ENCODE assay signal across 8 mouse cellular contexts in the genomic region with DNA sequence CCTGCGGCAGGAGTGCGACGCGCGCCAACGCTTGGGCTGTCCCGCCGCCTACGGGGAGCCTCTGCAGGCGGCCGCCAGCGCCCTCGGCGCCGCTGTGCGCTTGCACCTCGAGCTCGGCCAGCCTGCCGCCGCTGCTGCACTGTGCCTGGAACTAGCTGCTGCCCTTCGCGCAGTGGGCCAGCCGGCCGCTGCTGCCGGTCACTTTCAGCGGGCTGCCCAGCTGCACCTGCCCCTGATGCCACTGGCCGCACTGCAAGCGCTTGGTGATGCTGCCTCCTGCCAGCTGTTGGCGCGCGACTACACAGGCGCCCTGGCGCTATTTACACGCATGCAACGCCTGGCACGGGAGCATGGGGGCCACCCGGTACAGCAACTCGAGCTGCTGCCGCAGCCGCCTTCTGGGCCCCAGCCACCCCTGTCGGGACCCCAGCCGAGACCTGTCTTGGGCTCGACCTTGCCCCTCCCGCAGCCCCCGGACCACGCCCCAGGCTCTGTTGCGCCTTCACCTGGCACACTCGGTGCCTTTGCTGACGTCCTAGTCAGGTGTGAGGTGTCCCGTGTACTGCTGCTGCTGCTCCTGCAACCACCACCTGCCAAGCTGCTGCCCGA. TPM values are rescaled to one million over a fixed set of nuclear protein-coding genes. Genes with fewer than 3 reads are reported as not detected.
DNase-seq lines count a peak whose midpoint lies in the region; ATAC-seq lines count a peak whose summit lies in the region.

No protein-coding gene starts in this region.

- H3K9me3 ChIP-seq in embryonic facial prominence, embryonic 11.5 days (replicated peaks; ENCODE audit: control insufficient read depth, low read length): no peaks in the 10 kb centered on the region
- H3K9me3 ChIP-seq in kidney, embryonic 15.5 days (replicated peaks): no peaks in the 10 kb centered on the region
- H3K9me3 ChIP-seq in liver, embryonic 15.5 days (replicated peaks): no peaks in the 10 kb centered on the region
- H3K9me3 ChIP-seq in stomach, embryonic 14.5 days (ENCODE audit: control insufficient read depth, low read depth, low read length): no peaks in the 10 kb centered on the region

- H3K27ac ChIP-seq in embryonic facial prominence, embryonic 11.5 days (replicated peaks; ENCODE audit: low read depth, low read length): peak overlapping the region; percentile 35
- H3K27ac ChIP-seq in kidney, embryonic 15.5 days: peak overlapping the region; percentile 87
- 0 out of 2 replicates have a peak overlapping the region, but pooled peaks have one; percentile 77 for H3K27ac ChIP-seq in liver, embryonic 15.5 days (replicated peaks)
- peak overlapping the region; percentile 82 for H3K27ac ChIP-seq in stomach, embryonic 14.5 days (ENCODE audit: low read length)

- no peaks in the 10 kb centered on the region for H3K36me3 ChIP-seq in embryonic facial prominence, embryonic 11.5 days (replicated peaks; ENCODE audit: control insufficient read depth, insufficient read depth, low read depth, low read length)
- H3K36me3 ChIP-seq in kidney, embryonic 15.5 days: no peaks in the 10 kb centered on the region
- H3K36me3 ChIP-seq in liver, embryonic 15.5 days (replicated peaks): no peaks in the 10 kb centered on the region
- no peaks in the 10 kb centered on the region for H3K36me3 ChIP-seq in stomach, embryonic 14.5 days (ENCODE audit: control insufficient read depth, insufficient read depth, low read length)

- H3K4me3 ChIP-seq in embryonic facial prominence, embryonic 11.5 days (ENCODE audit: low read depth, low read length): peak overlapping the region; percentile 55
- peak overlapping the region; percentile 65 for H3K4me3 ChIP-seq in kidney, embryonic 15.5 days (replicated peaks)
- peak overlapping the region; percentile 66 for H3K4me3 ChIP-seq in liver, embryonic 15.5 days (replicated peaks)
- peak overlapping the region; percentile 50 for H3K4me3 ChIP-seq in stomach, embryonic 14.5 days (ENCODE audit: low read depth, low read length)

- peak overlapping the region; percentile 62 for H3K9ac ChIP-seq in embryonic facial prominence, embryonic 11.5 days (replicated peaks; ENCODE audit: low read length)
- peak overlapping the region; percentile 51 for H3K9ac ChIP-seq in kidney, embryonic 15.5 days
- H3K9ac ChIP-seq in liver, embryonic 15.5 days: peak overlapping the region; percentile 43
- peak overlapping the region; percentile 45 for H3K9ac ChIP-seq in stomach, embryonic 14.5 days (replicated peaks; ENCODE audit: low read depth, low read length)

- 0 out of 2 replicates have a peak, but pooled peaks cover 2% of the 10 kb centered on the region for H3K27me3 ChIP-seq in embryonic facial prominence, embryonic 11.5 days (ENCODE audit: control insufficient read depth, insufficient read depth, low read length)
- peaks cover 25% of the 10 kb centered on the region for H3K27me3 ChIP-seq in kidney, embryonic 15.5 days
- H3K27me3 ChIP-seq in liver, embryonic 15.5 days: peaks cover 7% of the 10 kb centered on the region
- no peaks in the 10 kb centered on the region for H3K27me3 ChIP-seq in stomach, embryonic 14.5 days (ENCODE audit: control insufficient read depth, insufficient read depth, low read length)

- WGBS in embryonic facial prominence, embryonic 11.5 days: 18% methylated on average over 32 of the region's 51 CpGs
- WGBS in kidney, embryonic 15.5 days: 18% methylated on average over 51 of the region's 51 CpGs
- WGBS in liver, embryonic 15.5 days (ENCODE audit: insufficient replicate concordance): 12% methylated on average over 51 of the region's 51 CpGs
- 21% methylated on average over 48 of the region's 51 CpGs for WGBS in stomach, embryonic 14.5 days

- no peaks in the 10 kb centered on the region for H3K4me1 ChIP-seq in embryonic facial prominence, embryonic 11.5 days (ENCODE audit: control insufficient read depth, insufficient read depth, low read length)
- 0 out of 2 replicates have a peak, but pooled peaks cover 5% of the 10 kb centered on the region for H3K4me1 ChIP-seq in kidney, embryonic 15.5 days
- peaks cover 5% of the 10 kb centered on the region; the same call in 1 of the 2 replicates for H3K4me1 ChIP-seq in liver, embryonic 15.5 days (replicated peaks)
- H3K4me1 ChIP-seq in stomach, embryonic 14.5 days (ENCODE audit: control insufficient read depth, insufficient read depth, low read length): no peaks in the 10 kb centered on the region

- peak overlapping the region; percentile 76 for H3K4me2 ChIP-seq in embryonic facial prominence, embryonic 11.5 days (ENCODE audit: low read depth, low read length)
- peak overlapping the region; percentile 82 for H3K4me2 ChIP-seq in kidney, embryonic 15.5 days
- H3K4me2 ChIP-seq in liver, embryonic 15.5 days: peak overlapping the region; percentile 84
- H3K4me2 ChIP-seq in stomach, embryonic 14.5 days (replicated peaks; ENCODE audit: low read depth, low read length): peak overlapping the region; percentile 67

- DNase-seq in layer of hippocampus, adult 11-12 months (ENCODE audit: low spot score): peak; percentile 36
- DNase-seq in layer of hippocampus, postnatal 14 days (ENCODE audit: low spot score in 2 of 2): no peak
- peak; percentile 5 for DNase-seq in embryonic facial prominence, embryonic 11.5 days (ENCODE audit: low spot score)
- DNase-seq in heart, adult 8-10 months (ENCODE audit: low spot score): peak; percentile 14
- DNase-seq in neural tube, embryonic 10.5 days (ENCODE audit: extremely low spot score, low spot score): peak; percentile 30

- ATAC-seq in embryonic facial prominence, embryonic 11.5 days (replicated peaks; ENCODE audit: insufficient number of reproducible peaks, low FRiP score, low TSS enrichment, low read depth): peak; percentile 71
- peak; percentile 73 for ATAC-seq in kidney, embryonic 15.5 days (replicated peaks; ENCODE audit: low FRiP score)
- peak; percentile 37 for ATAC-seq in liver, embryonic 15.5 days (ENCODE audit: insufficient read depth)
- peak; percentile 47 for ATAC-seq in stomach, embryonic 14.5 days (ENCODE audit: insufficient number of reproducible peaks, insufficient read depth, low FRiP score, low read depth)

RNA-seq across cellular contexts. Expression of gene F8a, which starts 0.6 kb away (rescaled TPM):
- total RNA-seq in layer of hippocampus, postnatal 14 days (2021): 10 to 100 TPM; 16.3 to 16.7 TPM
- polyA plus RNA-seq in embryonic facial prominence, embryonic 11.5 days (2014; fragmentation: Nextera tagmentation; extraction: Ambion mirVana): 8.6 and 9.4 TPM in 2 replicates
- total RNA-seq in heart, adult 8-10 months (2022): 1 to 10 TPM; 6.9 to 7.6 (median 7.3) TPM
- 9.5 and 11.3 TPM in 2 replicates for polyA plus RNA-seq in kidney, embryonic 15.5 days (2015; fragmentation: Nextera tagmentation; extraction: Ambion mirVana)
- 3.2 and 3.5 TPM in 2 replicates for polyA plus RNA-seq in liver, embryonic 15.5 days (2015; fragmentation: Nextera tagmentation; extraction: Ambion mirVana)
- 12.2 and 12.9 TPM in 2 replicates for polyA plus RNA-seq in stomach, embryonic 14.5 days (2014; fragmentation: Nextera tagmentation; extraction: Ambion mirVana)

RNA-seq across cellular contexts. Expression of gene Xlr4c, which starts 14.2 kb away (rescaled TPM):
- 1 to 10 TPM in 1 of 2 experiments, not detected in 1; 1.7 TPM for total RNA-seq in layer of hippocampus, postnatal 14 days (2021)
- polyA plus RNA-seq in embryonic facial prominence, embryonic 11.5 days (2014; fragmentation: Nextera tagmentation; extraction: Ambion mirVana): not detected in 2 replicates
- total RNA-seq in heart, adult 8-10 months (2022): not detected
- polyA plus RNA-seq in kidney, embryonic 15.5 days (2015; fragmentation: Nextera tagmentation; extraction: Ambion mirVana): 0.22 and 0.30 TPM in 2 replicates
- 0.26 and 0.71 TPM in 2 replicates for polyA plus RNA-seq in liver, embryonic 15.5 days (2015; fragmentation: Nextera tagmentation; extraction: Ambion mirVana)
- polyA plus RNA-seq in stomach, embryonic 14.5 days (2014; fragmentation: Nextera tagmentation; extraction: Ambion mirVana): not detected in 2 replicates

RNA-seq across cellular contexts. Expression of gene Xlr4b, which starts 14.6 kb away (rescaled TPM):
- total RNA-seq in layer of hippocampus, postnatal 14 days (2021): 1 to 10 TPM in 1 of 2 experiments, not detected in 1; 1.6 TPM
- 1.1 TPM in 1 of 2 replicates, not detected in the other for polyA plus RNA-seq in embryonic facial prominence, embryonic 11.5 days (2014; fragmentation: Nextera tagmentation; extraction: Ambion mirVana)
- 1 to 10 TPM in 1 of 4 experiments, under 1 TPM in 1, not detected in 2; 0.17 to 1.5 TPM for total RNA-seq in heart, adult 8-10 months (2022)
- 0.81 and 1.00 TPM in 2 replicates for polyA plus RNA-seq in kidney, embryonic 15.5 days (2015; fragmentation: Nextera tagmentation; extraction: Ambion mirVana)
- polyA plus RNA-seq in liver, embryonic 15.5 days (2015; fragmentation: Nextera tagmentation; extraction: Ambion mirVana): 1.4 and 1.7 TPM in 2 replicates
- 0.17 and 1.1 TPM in 2 replicates for polyA plus RNA-seq in stomach, embryonic 14.5 days (2014; fragmentation: Nextera tagmentation; extraction: Ambion mirVana)

RNA-seq across cellular contexts. Expression of gene Xlr3c, which starts 36.5 kb away (rescaled TPM):
- not detected for total RNA-seq in layer of hippocampus, postnatal 14 days (2021)
- 0.55 TPM in 1 of 2 replicates, not detected in the other for polyA plus RNA-seq in embryonic facial prominence, embryonic 11.5 days (2014; fragmentation: Nextera tagmentation; extraction: Ambion mirVana)
- not detected for total RNA-seq in heart, adult 8-10 months (2022)
- not detected in 2 replicates for polyA plus RNA-seq in kidney, embryonic 15.5 days (2015; fragmentation: Nextera tagmentation; extraction: Ambion mirVana)
- 0.08 TPM in 1 of 2 replicates, not detected in the other for polyA plus RNA-seq in liver, embryonic 15.5 days (2015; fragmentation: Nextera tagmentation; extraction: Ambion mirVana)
- not detected in 2 replicates for polyA plus RNA-seq in stomach, embryonic 14.5 days (2014; fragmentation: Nextera tagmentation; extraction: Ambion mirVana)

RNA-seq across cellular contexts. Expression of gene Xlr3b, which starts 36.7 kb away (rescaled TPM):
- 10 to 100 TPM in 1 of 2 experiments, 1 to 10 TPM in 1; 1.4 to 14.4 TPM for total RNA-seq in layer of hippocampus, postnatal 14 days (2021)
- polyA plus RNA-seq in embryonic facial prominence, embryonic 11.5 days (2014; fragmentation: Nextera tagmentation; extraction: Ambion mirVana): 13.0 and 13.8 TPM in 2 replicates
- 1 to 10 TPM in 2 of 4 experiments, under 1 TPM in 2; 0.27 to 1.8 (median 1.2) TPM for total RNA-seq in heart, adult 8-10 months (2022)
- 14.2 and 14.4 TPM in 2 replicates for polyA plus RNA-seq in kidney, embryonic 15.5 days (2015; fragmentation: Nextera tagmentation; extraction: Ambion mirVana)
- polyA plus RNA-seq in liver, embryonic 15.5 days (2015; fragmentation: Nextera tagmentation; extraction: Ambion mirVana): 2.1 and 2.2 TPM in 2 replicates
- 5.5 and 11.3 TPM in 2 replicates for polyA plus RNA-seq in stomach, embryonic 14.5 days (2014; fragmentation: Nextera tagmentation; extraction: Ambion mirVana)

Comparison
In these comparisons a context has a peak if more than half of its experiments do, and no peak if none do; other contexts are left out.
1. DNase-seq: peak in layer of hippocampus, adult 11-12 months (single experiment), embryonic facial prominence, embryonic 11.5 days (single experiment), heart, adult 8-10 months (single experiment) and neural tube, embryonic 10.5 days (single experiment); none in layer of hippocampus, postnatal 14 days (0 of 2).
2. H3K27ac ChIP-seq: peak in every context shown above with its lines; median percentile 87 in kidney, embryonic 15.5 days; 82 in stomach, embryonic 14.5 days; 77 in liver, embryonic 15.5 days; 35 in embryonic facial prominence, embryonic 11.5 days.
3. Peak in every context shown above with its lines, with median percentiles within 50 percentile points of each other: ATAC-seq, H3K4me2 ChIP-seq, H3K4me3 ChIP-seq and H3K9ac ChIP-seq.